Mouse (Mus musculus) hindbrain, embryonic 11.5 days (tissue): ENCODE measurements around the gene Slc28a1. TPM values are rescaled to one million over a fixed set of nuclear protein-coding genes. Genes with fewer than 3 reads are reported as not detected.
A peak's percentile ranks its signal among the peaks of the same experiment; 100 is the strongest.
"Not testable (repeated sequence)": the region's sequence is repeated elsewhere in the genome, so short reads cannot be mapped to it uniquely, and the experiment has no call there.

Experiments used
- ATAC-seq: fragments of 200-750 bp; cut with Nextera tagmentation; 2 replicates; pipeline ENCODE4 v1.8.0; 2017; ENCODE audit warnings: mild to moderate bottlenecking, moderate TSS enrichment, moderate library complexity; ENCODE audit not compliant: low FRiP score
- DNase-seq: peaks from one replicate; pipeline ENCODE4 v3.0.0-alpha.2; 2015; ENCODE audit warnings: low spot score
- H3K27ac ChIP-seq: fragments of 300-500 bp; sonication (generic); 2 replicates; pipeline ENCODE4 v1.5.1; 2014; ENCODE audit warnings: mild to moderate bottlenecking, low read depth, low read length
- H3K27me3 ChIP-seq: fragments of 300-500 bp; sonication (generic); 2 replicates; pipeline ENCODE4 v1.6.1; 2014; ENCODE audit warnings: mild to moderate bottlenecking, low read length, moderate library complexity, mixed read lengths; ENCODE audit not compliant: control insufficient read depth, insufficient read depth
- H3K36me3 ChIP-seq: fragments of 300-500 bp; sonication (generic); 2 replicates; pipeline ENCODE4 v1.6.1; 2014; ENCODE audit warnings: mild to moderate bottlenecking, low read length, moderate library complexity, mixed read lengths; ENCODE audit not compliant: control insufficient read depth, insufficient read depth
- H3K4me1 ChIP-seq: fragments of 300-500 bp; sonication (generic); replicated peaks from 2 replicates; pipeline ENCODE4 v1.6.1; 2014; ENCODE audit warnings: low read length, mixed read lengths; ENCODE audit not compliant: control insufficient read depth, insufficient read depth
- H3K4me2 ChIP-seq: fragments of 300-500 bp; sonication (generic); replicated peaks from 2 replicates; pipeline ENCODE4 v1.6.1; 2014; ENCODE audit warnings: mild to moderate bottlenecking, low read depth, low read length
- H3K4me3 ChIP-seq: fragments of 300-500 bp; sonication (generic); 2 replicates; pipeline ENCODE4 v1.5.1; 2014; ENCODE audit warnings: low read depth, low read length
- H3K9ac ChIP-seq: fragments of 300-500 bp; sonication (generic); 2 replicates; pipeline ENCODE4 v1.6.1; 2014; ENCODE audit warnings: low read depth, low read length
- H3K9me3 ChIP-seq: fragments of 300-500 bp; sonication (generic); 2 replicates; pipeline ENCODE4 v1.6.1; 2016; ENCODE audit warnings: low read length; ENCODE audit not compliant: control insufficient read depth
- WGBS: fragments of 180-500 bp; shearing (Covaris S2); extraction: QIAGEN DNeasy Blood & Tissue Kit; methylation state at CpG from one replicate; pipeline ENCODE4 v1.1.7; 2014; 5-methylcytosine and 5-hydroxymethylcytosine counted together
- polyA plus RNA-seq: library from polyadenylated mRNA; unstranded; fragments of >200 nt; fragmentation: Nextera tagmentation; extraction: Ambion mirVana; gene quantifications from 2 replicates; pipeline ENCODE4 v1.2.1, GENCODE M21; 2014

The Slc28a1 gene
- polyA plus RNA-seq, 1 experiment from 2014 or later, result not detected

DNA sequence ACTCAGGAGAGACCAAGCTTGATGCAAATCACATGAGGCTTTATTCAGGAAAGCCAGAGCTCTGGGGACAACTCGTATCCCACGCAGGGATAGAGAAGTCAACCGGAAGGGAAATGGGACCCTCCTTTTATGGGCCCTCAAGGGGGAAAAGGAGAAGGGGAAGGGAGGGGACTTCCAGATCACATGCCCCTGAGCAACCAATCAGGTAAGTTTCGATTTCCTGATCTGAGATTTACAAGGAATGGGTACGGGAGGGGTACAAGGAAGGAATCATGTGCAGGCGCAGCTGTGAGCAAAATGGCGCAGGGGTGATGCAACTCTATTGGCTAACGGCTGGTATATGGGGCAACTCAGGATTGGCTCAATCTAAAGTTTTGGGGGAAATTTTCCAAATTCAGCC, 36.6 kb downstream of the Slc28a1 start:
- WGBS, result 94% methylated on average over 8 of the region's 8 CpGs
- no peaks in the 10 kb centered on the region for H3K27me3 ChIP-seq
- ATAC-seq (no peak), DNase-seq (no peak)
- no peaks in the 10 kb centered on the region for H3K9me3 ChIP-seq
- no peak overlapping the region for H3K27ac ChIP-seq
- H3K4me1 ChIP-seq, result no peaks in the 10 kb centered on the region
- no peak overlapping the region for H3K4me3 ChIP-seq
- H3K36me3 ChIP-seq, result no peaks in the 10 kb centered on the region
- H3K4me2 ChIP-seq, result no peak overlapping the region
- no peak overlapping the region for H3K9ac ChIP-seq

DNA sequence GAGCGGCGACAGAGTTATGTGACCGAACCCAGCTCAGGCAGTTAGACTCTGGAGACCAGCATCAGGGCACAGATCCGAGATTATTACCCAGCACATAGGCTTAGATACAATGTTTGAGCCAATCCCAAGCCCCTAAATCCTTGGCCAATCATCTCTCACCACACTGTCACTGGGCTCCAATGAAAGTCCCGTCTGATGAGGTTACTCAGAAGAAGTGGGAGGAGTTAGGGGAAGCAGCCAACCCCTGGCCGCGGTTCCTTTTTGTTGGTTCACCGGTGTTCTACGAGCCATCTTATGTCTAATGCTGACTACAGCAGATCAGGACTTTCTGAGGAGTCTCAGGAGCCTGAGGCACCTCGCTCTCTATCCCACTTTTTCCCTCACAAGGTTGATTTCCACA, 37.7 kb downstream of the Slc28a1 start:
- no peaks in the 10 kb centered on the region for H3K9me3 ChIP-seq
- H3K27me3 ChIP-seq, result no peaks in the 10 kb centered on the region
- no peak overlapping the region for H3K4me3 ChIP-seq
- DNase-seq (no peak), ATAC-seq (no peak)
- H3K9ac ChIP-seq, result no peak overlapping the region
- H3K27ac ChIP-seq, result no peak overlapping the region
- 94% methylated on average over 10 of the region's 10 CpGs for WGBS
- H3K4me2 ChIP-seq, result no peak overlapping the region
- H3K36me3 ChIP-seq, result no peaks in the 10 kb centered on the region
- H3K4me1 ChIP-seq, result no peaks in the 10 kb centered on the region

DNA sequence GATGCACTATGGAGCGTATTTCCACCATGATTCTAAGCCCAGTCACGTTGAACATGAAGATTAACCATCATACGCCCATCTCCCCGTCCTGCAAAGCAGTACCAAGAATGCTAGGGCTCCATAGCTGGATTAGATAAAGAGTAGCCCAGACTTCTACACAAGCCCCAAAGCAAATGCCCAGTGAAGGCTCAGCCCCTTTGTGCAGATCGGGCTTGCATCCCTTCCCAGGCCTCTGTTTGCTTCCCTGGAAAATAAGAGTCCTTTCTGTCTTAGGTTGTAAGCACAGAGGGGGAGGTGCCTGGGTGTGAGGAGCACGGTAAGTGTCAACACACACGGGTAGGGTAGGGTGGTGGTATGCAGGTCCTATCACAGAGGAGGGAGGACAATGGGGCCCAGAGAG, 38.2 kb downstream of the Slc28a1 start:
- Histone ChIP-seq H3K9ac (no peak overlapping the region), H3K27ac (no peak overlapping the region), H3K9me3 (no peaks in the 10 kb centered on the region), H3K4me1 (no peaks in the 10 kb centered on the region), H3K4me3 (no peak overlapping the region), H3K36me3 (no peaks in the 10 kb centered on the region), H3K27me3 (no peaks in the 10 kb centered on the region), H3K4me2 (no peak overlapping the region)
- DNase-seq (no peak), ATAC-seq (no peak)
- 82% methylated on average over 7 of the region's 7 CpGs for WGBS

DNA sequence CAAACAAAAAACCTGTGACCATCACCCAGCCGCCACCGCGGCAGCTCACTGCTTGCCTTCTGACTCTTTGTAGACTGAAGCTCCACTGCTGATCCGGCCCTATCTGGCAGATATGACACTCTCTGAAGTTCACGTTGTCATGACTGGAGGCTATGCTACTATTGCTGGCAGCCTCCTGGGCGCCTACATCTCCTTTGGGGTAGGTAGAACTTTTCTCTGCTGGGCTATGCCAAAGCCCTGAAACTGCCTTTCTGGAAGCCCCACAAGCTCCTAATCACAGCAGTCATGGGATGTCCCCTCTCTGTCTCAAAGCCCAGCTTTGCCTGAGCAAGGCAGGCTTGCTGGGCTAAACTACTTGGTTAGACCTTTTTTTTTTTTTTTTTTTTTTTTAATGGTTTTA, 38.7 kb downstream of the Slc28a1 start:
- no peak overlapping the region for H3K27ac ChIP-seq
- H3K4me2 ChIP-seq, result no peak overlapping the region
- H3K27me3 ChIP-seq, result no peaks in the 10 kb centered on the region
- H3K4me1 ChIP-seq, result no peaks in the 10 kb centered on the region
- no peak overlapping the region for H3K9ac ChIP-seq
- WGBS, result 87% methylated on average over 6 of the region's 6 CpGs
- no peaks in the 10 kb centered on the region for H3K36me3 ChIP-seq
- H3K9me3 ChIP-seq, result no peaks in the 10 kb centered on the region
- H3K4me3 ChIP-seq, result no peak overlapping the region
- ATAC-seq, result no peak
- DNase-seq, result no peak

DNA sequence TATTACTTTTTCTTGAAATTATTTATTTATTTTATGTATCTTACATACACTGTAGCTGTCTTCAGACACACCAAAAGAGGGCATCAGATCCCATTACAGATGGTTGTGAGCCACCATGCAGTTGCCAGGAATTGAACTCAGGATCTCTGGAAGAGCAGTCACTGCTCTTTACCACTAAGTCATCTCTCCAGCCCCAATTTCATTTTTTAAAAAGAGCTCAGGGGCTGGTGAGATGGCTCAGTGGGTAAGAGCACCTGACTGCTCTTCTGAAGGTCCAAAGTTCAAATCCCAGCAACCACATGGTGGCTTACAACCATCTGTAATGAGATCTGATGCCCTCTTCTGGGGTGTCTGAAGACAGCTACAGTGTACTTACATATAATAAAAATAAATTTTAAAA, 39.6 kb downstream of the Slc28a1 start:
- H3K27ac ChIP-seq, H3K9ac ChIP-seq, H3K36me3 ChIP-seq, DNase-seq, H3K4me2 ChIP-seq, H3K4me3 ChIP-seq, ATAC-seq, H3K4me1 ChIP-seq, H3K9me3 ChIP-seq, H3K27me3 ChIP-seq: not testable (repeated sequence)

DNA sequence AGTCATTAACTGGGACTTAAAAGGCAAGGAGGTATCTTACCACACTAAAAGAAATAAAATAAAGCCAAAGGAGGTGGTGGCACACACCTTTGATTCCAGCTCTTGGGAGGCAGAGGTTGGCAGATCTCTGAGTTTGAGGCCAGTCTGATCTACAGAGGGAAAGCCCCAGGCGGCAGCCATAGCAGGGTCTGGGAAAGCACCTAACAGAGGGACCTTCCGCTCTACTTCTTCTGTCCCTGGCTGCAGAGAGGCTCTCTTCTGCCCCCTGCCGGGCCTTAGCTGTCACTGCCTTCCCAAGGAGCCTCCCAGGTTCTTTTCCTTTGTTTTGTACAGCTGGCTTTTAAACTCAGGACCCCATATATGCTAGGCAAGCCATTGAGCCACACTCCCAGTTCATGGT, 40.4 kb downstream of the Slc28a1 start:
- no peak overlapping the region for H3K4me3 ChIP-seq
- ATAC-seq (peak; percentile 59; the same call in 1 of the 2 replicates), DNase-seq (peak; percentile 88)
- WGBS, result 2% methylated on average over 3 of the region's 3 CpGs
- no peak overlapping the region for H3K4me2 ChIP-seq
- H3K4me1 ChIP-seq, result no peaks in the 10 kb centered on the region
- H3K9ac ChIP-seq, result no peak overlapping the region
- H3K27ac ChIP-seq, result no peak overlapping the region
- no peaks in the 10 kb centered on the region for H3K27me3 ChIP-seq
- H3K36me3 ChIP-seq, result no peaks in the 10 kb centered on the region
- H3K9me3 ChIP-seq, result no peaks in the 10 kb centered on the region

DNA sequence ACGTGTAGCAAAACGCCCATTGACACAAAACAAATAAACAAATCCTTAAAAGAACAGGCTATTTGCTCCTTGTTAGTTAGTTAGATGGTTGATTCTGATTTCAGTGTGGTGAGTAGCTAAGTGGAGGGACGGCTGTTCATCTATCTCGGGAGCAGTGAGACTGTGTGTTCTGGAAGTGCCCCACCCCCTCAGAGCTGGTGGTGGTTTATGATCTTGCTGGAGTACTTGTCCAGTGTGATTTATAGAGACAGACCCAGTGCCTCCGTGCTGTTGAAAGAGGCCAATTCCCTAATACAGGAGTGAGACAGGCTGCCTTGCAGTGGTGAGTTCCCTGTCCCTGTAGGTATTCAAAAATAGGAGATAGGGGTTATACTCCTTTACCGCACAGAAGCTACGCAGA, 44.3 kb downstream of the Slc28a1 start:
- no peaks in the 10 kb centered on the region for H3K9me3 ChIP-seq
- no peak overlapping the region for H3K4me2 ChIP-seq
- H3K4me1 ChIP-seq, result no peaks in the 10 kb centered on the region
- H3K4me3 ChIP-seq, result no peak overlapping the region
- ATAC-seq (no peak), DNase-seq (no peak)
- no peak overlapping the region for H3K27ac ChIP-seq
- 76% methylated on average over 7 of the region's 7 CpGs for WGBS
- H3K9ac ChIP-seq, result no peak overlapping the region
- H3K27me3 ChIP-seq, result no peaks in the 10 kb centered on the region
- no peaks in the 10 kb centered on the region for H3K36me3 ChIP-seq

DNA sequence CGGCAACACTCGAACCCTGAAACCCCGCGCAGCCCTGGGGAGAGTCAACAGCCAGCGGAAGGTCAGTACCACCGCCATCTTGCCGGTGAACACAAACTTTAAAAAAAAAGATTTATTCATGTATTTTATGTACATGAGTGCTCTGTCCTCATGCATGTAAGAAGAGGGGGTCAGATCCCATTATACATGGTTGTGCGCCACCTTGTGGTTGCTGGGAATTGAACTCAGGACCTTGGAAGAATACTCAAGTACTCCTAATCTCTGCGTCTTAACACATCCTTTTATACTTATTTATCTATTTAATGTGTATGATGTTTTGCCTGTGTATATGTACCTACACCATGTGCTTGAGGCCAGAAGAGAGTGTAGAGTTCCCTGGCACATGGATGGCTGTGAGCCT, 47.1 kb downstream of the Slc28a1 start:
- Histone ChIP-seq H3K4me1 (no peaks in the 10 kb centered on the region), H3K4me3 (no peak overlapping the region), H3K9me3 (no peaks in the 10 kb centered on the region), H3K27ac (no peak overlapping the region), H3K36me3 (no peaks in the 10 kb centered on the region), H3K9ac (no peak overlapping the region), H3K4me2 (no peak overlapping the region), H3K27me3 (no peaks in the 10 kb centered on the region)
- peak; percentile 75 for DNase-seq
- WGBS, result 71% methylated on average over 9 of the region's 9 CpGs
- ATAC-seq, result no peak

DNA sequence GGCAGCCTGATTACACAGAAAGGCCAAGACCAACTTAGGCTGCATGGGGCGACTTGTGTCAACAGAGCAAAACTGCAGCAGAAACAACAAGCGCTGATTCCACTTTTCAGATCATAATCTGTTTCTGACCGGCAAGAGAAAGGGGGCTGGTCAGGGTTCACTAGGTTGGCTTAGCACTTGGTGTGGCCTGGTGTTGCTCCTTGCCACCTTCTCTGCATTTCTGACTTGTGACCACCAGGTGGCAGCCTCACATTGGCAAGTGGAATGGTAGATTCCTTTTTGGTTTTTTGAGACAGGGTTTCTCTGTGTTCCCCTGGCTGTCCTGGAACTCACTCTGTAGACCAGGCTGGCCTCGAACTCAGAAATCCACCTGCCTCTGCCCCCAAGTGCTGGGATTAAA, 47.7 kb downstream of the Slc28a1 start:
- H3K9ac ChIP-seq, result no peak overlapping the region
- no peaks in the 10 kb centered on the region for H3K4me1 ChIP-seq
- H3K9me3 ChIP-seq, result no peaks in the 10 kb centered on the region
- DNase-seq (peak; percentile 88), ATAC-seq (no peak)
- WGBS, result 36% methylated on average over 4 of the region's 4 CpGs
- no peaks in the 10 kb centered on the region for H3K27me3 ChIP-seq
- H3K4me2 ChIP-seq, result no peak overlapping the region
- H3K27ac ChIP-seq, result no peak overlapping the region
- no peak overlapping the region for H3K4me3 ChIP-seq
- H3K36me3 ChIP-seq, result no peaks in the 10 kb centered on the region
